Mouse (Mus musculus): Measurements from ENCODE around the gene Hspa1l.
"Not testable (repeated sequence)": the region's sequence is repeated elsewhere in the genome, so short reads cannot be mapped to it uniquely, and the experiment has no call there.

The Hspa1l gene

GRCm38 (mm10) chr17:34951636-34952377 lies 20.7 kb upstream of the Hspa1l start:
- no peak for DNase-seq (ENCODE audit: low read depth)

DNA sequence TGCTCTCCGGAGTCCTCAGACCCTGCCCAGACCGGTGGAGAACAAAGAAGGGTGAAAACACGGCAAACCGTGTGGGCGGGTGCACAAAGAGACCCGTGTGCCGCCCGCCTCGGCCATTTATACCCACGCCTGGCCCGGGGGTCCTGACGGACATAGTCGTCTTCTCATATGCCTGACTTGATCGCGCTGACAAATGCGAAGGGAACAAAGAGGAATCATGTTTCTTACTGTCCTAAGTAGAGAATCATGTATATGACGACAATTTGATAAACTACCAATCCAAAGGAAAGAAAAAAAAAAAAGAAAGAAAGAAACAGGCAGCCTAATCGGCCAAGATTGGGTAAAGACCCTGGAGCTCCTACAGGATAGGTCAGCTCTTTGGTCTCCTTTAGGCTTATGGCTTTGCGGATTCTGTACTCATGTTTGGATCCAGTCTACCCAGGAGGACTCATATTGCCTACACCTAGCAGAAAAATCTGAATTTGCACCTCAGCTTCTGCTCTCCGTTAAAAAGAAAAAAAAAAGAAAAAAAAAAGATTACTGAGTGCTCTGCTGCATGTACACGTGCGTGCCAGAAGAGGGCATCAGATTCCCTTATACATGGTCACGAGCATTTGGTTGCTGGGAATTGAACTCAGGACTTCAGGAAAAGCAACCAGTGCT lies 20.0 kb upstream of the Hspa1l start:
- DNase-seq (ENCODE audit: low read depth), result peak; percentile 91

DNA sequence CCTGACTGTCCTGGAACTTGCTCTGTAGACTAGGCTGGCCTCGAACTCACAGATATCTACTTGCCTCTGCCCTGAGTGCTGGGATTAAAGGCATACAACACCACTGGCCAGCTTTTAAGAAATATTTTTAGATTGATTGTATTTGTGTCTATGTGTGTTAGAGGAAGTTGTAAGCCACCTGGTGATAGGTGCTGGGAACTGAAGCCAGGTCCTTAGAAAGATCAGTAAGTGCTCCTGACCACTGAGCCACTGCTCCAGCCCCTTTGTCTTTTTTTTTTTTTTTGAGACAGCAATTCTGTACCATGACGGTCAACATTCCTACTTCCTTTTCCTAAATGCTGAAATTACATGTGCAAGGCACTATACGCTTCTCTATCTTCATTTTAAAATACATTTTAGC lies 19.2 kb upstream of the Hspa1l start:
- no peak for DNase-seq (ENCODE audit: low read depth)

- no peak for DNase-seq (ENCODE audit: low read depth)
Observed at GRCm38 (mm10) chr17:34953904-34954303, 18.6 kb upstream of the Hspa1l start.

- no peak for DNase-seq (ENCODE audit: low read depth)
Observed at GRCm38 (mm10) chr17:34954831-34955230, 17.7 kb upstream of the Hspa1l start.

DNA sequence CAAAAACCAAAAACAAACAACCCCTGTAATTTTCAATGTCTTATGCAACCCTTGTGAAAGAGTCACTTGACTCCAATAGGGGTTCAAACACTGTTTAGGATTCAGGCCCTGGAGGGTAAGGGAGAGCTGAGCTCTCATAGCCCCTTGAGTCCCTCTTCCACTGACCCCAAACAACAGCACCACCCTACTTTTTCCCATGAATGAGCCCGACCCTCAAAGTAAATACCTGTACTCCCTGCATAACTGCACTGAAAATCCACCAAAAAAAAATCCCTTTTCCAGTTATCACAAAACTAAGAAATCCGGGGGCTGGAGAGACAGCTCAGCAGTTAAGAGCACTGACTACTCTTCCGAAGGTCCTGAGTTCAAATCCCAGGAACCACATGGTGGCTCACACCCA lies 16.6 kb upstream of the Hspa1l start:
- DNase-seq (ENCODE audit: low read depth), result no peak

DNA sequence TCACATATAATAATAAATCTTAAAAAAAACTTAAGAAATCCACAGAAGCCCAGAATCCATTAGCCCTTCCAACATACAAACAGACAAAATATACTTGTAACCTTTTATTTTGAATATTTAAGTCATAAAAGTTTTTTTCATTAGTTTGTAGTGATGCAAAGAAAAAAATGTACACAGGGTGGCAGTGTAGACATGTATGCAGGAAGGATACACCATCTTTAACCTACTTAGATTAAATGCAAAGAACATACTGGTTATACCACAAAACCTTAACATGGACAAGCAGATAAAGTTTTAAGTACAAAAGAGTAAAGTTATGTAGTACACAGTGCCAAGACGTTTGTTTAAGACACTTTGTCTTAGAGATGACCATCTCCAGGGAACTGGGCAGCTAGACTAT lies 16.2 kb upstream of the Hspa1l start:
- peak; percentile 74 for DNase-seq (ENCODE audit: low read depth)

- DNase-seq (ENCODE audit: low read depth), result not testable (repeated sequence)
Observed at GRCm38 (mm10) chr17:34957291-34957690, 15.2 kb upstream of the Hspa1l start.

GRCm38 (mm10) chr17:34957966-34958365 lies 14.5 kb upstream of the Hspa1l start:
- DNase-seq (ENCODE audit: low read depth), result not testable (repeated sequence)

DNA sequence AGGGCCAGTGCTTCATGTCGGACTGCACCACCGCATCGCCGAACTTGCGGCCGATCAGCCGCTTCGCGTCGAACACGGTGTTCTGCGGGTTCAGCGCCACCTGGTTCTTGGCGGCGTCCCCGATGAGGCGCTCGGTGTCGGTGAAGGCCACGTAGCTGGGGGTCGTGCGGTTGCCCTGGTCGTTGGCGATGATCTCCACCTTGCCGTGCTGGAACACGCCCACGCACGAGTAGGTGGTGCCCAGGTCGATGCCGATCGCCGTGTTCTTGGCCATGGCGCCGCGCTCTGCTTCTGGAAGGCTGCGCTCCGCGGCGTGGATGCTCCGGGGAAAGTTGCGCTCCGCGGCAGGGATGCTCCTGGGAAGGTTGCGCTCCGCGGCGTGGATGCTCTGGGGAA lies 13.8 kb upstream of the Hspa1l start:
- not testable (repeated sequence) for DNase-seq (ENCODE audit: low read depth)

- DNase-seq (ENCODE audit: low read depth), result peak; percentile 79
Observed at GRCm38 (mm10) chr17:34959130-34959778, 13.2 kb upstream of the Hspa1l start, which contains the start of gene Hspa1b. Gene Hspa1b, minus strand, starts transcription at chr17:34959238.

DNA sequence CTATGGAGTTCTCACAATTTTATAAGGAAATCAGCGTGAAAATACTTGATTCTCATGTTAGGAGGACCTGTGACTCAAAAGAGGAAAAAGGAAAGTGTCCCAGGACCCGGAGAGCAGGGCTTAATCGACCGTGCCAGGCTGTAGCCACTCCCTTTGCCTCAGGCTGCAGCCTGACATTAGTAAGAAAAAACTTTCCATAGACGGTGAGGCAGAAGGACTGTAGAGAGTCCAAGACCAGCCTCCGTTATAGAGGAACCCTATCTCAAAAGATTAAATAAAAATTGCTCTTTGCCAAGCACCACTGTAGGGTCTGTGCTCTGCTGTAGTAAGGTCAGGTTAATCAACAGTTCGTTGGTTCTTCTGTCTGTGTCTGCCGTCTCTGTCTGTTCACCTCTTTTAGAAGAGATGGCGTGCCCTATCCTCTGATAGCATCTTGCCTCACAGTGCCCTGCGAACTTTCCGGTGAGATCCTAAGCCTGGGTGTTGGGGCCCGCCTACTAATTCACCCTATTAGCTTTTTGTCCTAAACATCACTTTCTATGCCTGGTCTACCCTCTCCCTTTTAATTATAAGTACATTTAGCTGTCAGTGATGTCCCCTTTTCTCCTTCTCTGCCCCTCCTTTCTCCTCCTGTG lies 12.5 kb upstream of the Hspa1l start:
- peak; percentile 65 for DNase-seq (ENCODE audit: low read depth)

DNA sequence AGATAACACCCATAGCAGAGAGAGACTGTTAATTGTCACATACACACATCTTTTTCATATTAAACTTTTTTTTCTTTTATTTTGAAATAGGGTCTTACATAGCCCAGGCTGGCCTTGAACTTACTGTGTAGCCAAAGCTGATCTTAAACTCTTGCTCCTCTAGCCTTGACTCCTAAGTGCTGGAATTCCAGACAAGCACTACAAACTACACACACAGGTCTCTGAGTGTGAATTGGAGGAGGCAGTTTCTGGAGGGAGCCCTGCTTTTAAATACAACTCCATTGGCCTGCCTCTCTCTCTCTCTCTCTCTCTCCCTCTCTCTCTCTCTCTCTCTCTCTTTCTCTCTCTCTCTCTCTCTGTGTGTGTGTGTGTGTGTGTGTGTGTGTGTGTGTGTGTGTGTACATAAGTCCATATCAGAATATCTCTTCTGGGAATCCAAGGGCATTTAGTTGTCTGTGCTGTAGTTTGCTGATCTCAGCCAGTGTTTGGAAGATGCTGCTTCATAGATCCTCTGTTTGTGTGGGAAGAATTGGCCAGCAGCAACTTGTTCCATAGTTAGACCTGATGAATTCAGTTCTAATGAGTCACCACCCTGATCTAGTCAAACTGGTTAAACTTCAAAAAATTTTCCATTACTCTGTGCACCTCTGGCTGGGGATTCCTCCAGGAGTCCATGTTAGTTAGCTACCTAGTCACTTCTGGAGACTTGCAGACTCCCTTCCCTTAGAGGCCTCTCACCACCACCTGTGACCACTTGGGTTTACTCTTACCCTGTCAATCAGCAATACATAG lies 11.6 kb upstream of the Hspa1l start:
- DNase-seq (ENCODE audit: low read depth), result peak; percentile 38

- no peak for DNase-seq (ENCODE audit: low read depth)
Observed at GRCm38 (mm10) chr17:34962125-34962524, 10.4 kb upstream of the Hspa1l start.

DNA sequence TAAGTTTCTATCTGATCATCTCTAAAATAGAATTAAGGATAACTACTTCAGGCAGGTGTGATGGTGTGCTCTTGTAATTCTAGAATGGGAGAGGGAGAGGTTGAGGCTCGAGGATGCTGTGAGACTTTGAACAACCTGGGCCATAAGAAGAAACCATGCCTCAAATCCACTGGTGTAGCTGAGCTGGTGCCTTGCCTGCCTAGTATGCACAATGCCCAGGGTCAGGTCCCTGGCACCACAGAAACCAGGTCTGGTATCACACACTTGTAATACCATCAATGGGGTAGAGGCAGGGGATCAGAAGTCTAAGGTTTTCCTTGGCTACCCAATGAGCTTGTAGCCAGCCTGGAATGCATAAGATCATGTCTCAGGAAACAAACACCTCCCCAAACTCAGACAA lies 9.7 kb upstream of the Hspa1l start:
- DNase-seq (ENCODE audit: low read depth), result no peak

DNA sequence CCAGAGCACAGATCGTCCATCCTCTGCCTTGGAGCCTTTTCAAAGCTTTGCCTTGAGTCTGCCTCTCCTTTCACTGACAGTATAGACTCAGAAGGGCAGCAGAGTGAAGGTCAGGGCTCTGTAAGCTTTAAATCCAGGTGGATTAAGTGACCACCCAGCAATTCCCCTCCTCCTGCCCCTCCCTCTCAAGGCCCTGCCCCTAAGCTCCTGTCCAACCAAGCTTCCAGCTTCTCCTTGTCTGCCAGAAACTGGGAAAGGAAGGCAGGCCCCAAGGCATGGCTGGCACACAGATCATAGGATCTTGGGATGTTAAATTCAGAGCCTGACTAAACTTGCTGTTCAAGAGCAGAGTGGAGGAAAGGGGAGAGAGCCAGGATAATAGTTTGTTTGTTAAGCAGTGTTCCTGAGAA lies 7.9 kb upstream of the Hspa1l start:
- no peak for DNase-seq (ENCODE audit: low read depth)

GRCm38 (mm10) chr17:34965627-34966026 lies 6.9 kb upstream of the Hspa1l start:
- no peak for DNase-seq (ENCODE audit: low read depth)

GRCm38 (mm10) chr17:34969822-34970221 lies 2.7 kb upstream of the Hspa1l start, which contains the start of gene Gm20481:
Gene Gm20481, plus strand, starts transcription at chr17:34969912.
- DNase-seq (ENCODE audit: low read depth), result not testable (repeated sequence)

DNA sequence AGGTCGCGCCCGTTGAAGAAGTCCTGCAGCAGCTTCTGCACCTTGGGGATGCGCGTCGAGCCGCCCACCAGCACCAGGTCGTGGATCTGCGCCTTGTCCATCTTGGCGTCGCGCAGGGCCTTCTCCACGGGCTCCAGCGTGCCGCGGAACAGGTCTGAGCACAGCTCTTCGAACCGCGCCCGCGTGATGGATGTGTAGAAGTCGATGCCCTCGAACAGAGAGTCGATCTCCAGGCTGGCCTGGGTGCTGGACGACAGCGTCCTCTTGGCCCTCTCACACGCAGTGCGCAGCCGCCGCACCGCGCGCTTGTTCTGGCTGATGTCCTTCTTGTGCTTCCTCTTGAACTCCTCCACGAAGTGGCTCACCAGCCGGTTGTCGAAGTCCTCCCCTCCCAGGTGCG lies 1.7 kb upstream of the Hspa1l start:
- not testable (repeated sequence) for DNase-seq (ENCODE audit: low read depth)

DNA sequence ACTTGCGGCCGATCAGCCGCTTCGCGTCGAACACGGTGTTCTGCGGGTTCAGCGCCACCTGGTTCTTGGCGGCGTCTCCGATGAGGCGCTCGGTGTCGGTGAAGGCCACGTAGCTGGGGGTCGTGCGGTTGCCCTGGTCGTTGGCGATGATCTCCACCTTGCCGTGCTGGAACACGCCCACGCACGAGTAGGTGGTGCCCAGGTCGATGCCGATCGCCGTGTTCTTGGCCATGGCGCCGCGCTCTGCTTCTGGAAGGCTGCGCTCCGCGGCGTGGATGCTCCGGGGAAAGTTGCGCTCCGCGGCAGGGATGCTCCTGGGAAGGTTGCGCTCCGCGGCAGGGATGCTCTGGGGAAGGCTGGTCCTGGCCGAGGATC lies 822 bp upstream of the Hspa1l start:
- DNase-seq (ENCODE audit: low read depth), result not testable (repeated sequence)

GRCm38 (mm10) chr17:34975581-34976492 lies 3.3 kb downstream of the Hspa1l start:
- no peak for DNase-seq (ENCODE audit: low read depth)
